Mouse (Mus musculus): ENCODE measurements at regions not wholly inside any gene's neighbourhood (a gene's known extent, or its start where the extent isn't known, plus 50 kb on each side); places are given as distances from the start of the nearest gene placed in this dataset.

- no peak for DNase-seq (ENCODE audit: low read depth)
Observed at GRCm38 (mm10) chr13:51899319-51900042, 53.0 kb downstream of the Gadd45g start.

- no peak for DNase-seq (ENCODE audit: low read depth)
Observed at GRCm38 (mm10) chr13:51900043-51900440, 53.6 kb downstream of the Gadd45g start.

- peak; percentile 68 for DNase-seq (ENCODE audit: low read depth)
Observed at GRCm38 (mm10) chr13:51902482-51903285, 56.2 kb downstream of the Gadd45g start.

GRCm38 (mm10) chr13:51903324-51903939 is 57.0 kb downstream of the Gadd45g start:
- no peak for DNase-seq (ENCODE audit: low read depth)

GRCm38 (mm10) chr13:51905270-51905669 is 58.8 kb downstream of the Gadd45g start:
- DNase-seq (ENCODE audit: low read depth): no peak

- DNase-seq (ENCODE audit: low read depth): no peak
Observed at GRCm38 (mm10) chr13:51906103-51906502, 59.6 kb downstream of the Gadd45g start.

- no peak for DNase-seq (ENCODE audit: low read depth)
Observed at GRCm38 (mm10) chr13:51908514-51908913, 62.0 kb downstream of the Gadd45g start.

GRCm38 (mm10) chr13:51911296-51911998 is 65.0 kb downstream of the Gadd45g start:
- no peak for DNase-seq (ENCODE audit: low read depth)

GRCm38 (mm10) chr13:51912477-51912876 is 66.0 kb downstream of the Gadd45g start:
- DNase-seq (ENCODE audit: low read depth): no peak

GRCm38 (mm10) chr13:51912994-51913393 is 66.5 kb downstream of the Gadd45g start:
- no peak for DNase-seq (ENCODE audit: low read depth)

GRCm38 (mm10) chr13:51916666-51917240 is 70.3 kb downstream of the Gadd45g start:
- no peak for DNase-seq (ENCODE audit: low read depth)

- DNase-seq (ENCODE audit: low read depth): no peak
Observed at GRCm38 (mm10) chr13:51917658-51918057, 71.2 kb downstream of the Gadd45g start.

GRCm38 (mm10) chr13:51918108-51918507 is 71.6 kb downstream of the Gadd45g start:
- no peak for DNase-seq (ENCODE audit: low read depth)

GRCm38 (mm10) chr13:51918781-51919170 is 72.3 kb downstream of the Gadd45g start:
- DNase-seq (ENCODE audit: low read depth): no peak

GRCm38 (mm10) chr13:51919171-51919793 is 72.8 kb downstream of the Gadd45g start:
- no peak for DNase-seq (ENCODE audit: low read depth)

GRCm38 (mm10) chr13:51919937-51920336 is 73.5 kb downstream of the Gadd45g start:
- DNase-seq (ENCODE audit: low read depth): no peak

- DNase-seq (ENCODE audit: low read depth): no peak
Observed at GRCm38 (mm10) chr13:51920511-51921351, 74.3 kb downstream of the Gadd45g start.

- DNase-seq (ENCODE audit: low read depth): no peak
Observed at GRCm38 (mm10) chr13:51921550-51921949, 75.1 kb downstream of the Gadd45g start.

GRCm38 (mm10) chr13:51926764-51927163 is 80.3 kb downstream of the Gadd45g start:
- DNase-seq (ENCODE audit: low read depth): no peak

- DNase-seq (ENCODE audit: low read depth): no peak
Observed at GRCm38 (mm10) chr13:51929730-51930129, 83.3 kb downstream of the Gadd45g start.
